Mouse (Mus musculus) liver, embryonic 14.5 days (tissue): ENCODE data around the gene Dip2a. TPM values are rescaled to one million over a fixed set of nuclear protein-coding genes. Genes with fewer than 3 reads are reported as not detected.

Experiments
- ATAC-seq: fragments of 200-750 bp; cut with Nextera tagmentation; 2 replicates; pipeline ENCODE4 v1.8.0; 2017; ENCODE audit warnings: moderate number of reproducible peaks, mild to moderate bottlenecking, moderate library complexity; ENCODE audit not compliant: insufficient read depth
- DNase-seq, 3 experiments: peaks; one replicate each; pipeline ENCODE4 v3.0.0-alpha.2; 2012 to 2013; ENCODE audit warnings: low read depth in 3 of 3, low spot score in 3 of 3
- H3K27ac ChIP-seq: fragments of 300-500 bp; sonication (generic); 2 replicates; pipeline ENCODE4 v1.5.1; 2014; ENCODE audit warnings: moderate library complexity, mild to moderate bottlenecking, control low read depth, inconsistent platforms
- H3K27me3 ChIP-seq: fragments of 300-500 bp; sonication (generic); 2 replicates; pipeline ENCODE4 v1.6.1; 2014; ENCODE audit warnings: mild to moderate bottlenecking, low read length, moderate library complexity; ENCODE audit not compliant: control insufficient read depth, insufficient read depth
- H3K36me3 ChIP-seq: fragments of 300-500 bp; sonication (generic); replicated peaks from 2 replicates; pipeline ENCODE4 v1.6.1; 2014; ENCODE audit warnings: low read depth; ENCODE audit not compliant: control insufficient read depth, insufficient read depth
- H3K4me1 ChIP-seq, 2 experiments: fragments of 200-500 bp in 1 of 2; fragments of 300-500 bp in 1 of 2; sonication (generic) in 1 of 2; replicated peaks; 2 replicates each; pipeline ENCODE4 v1.6.1; 2012 to 2014; ENCODE audit warnings: antibody characterized with exemption in 1 of 2, inconsistent platforms in 1 of 2, low read length in 1 of 2; ENCODE audit not compliant: control insufficient read depth in 2 of 2, insufficient read depth in 2 of 2
- H3K4me2 ChIP-seq: fragments of 300-500 bp; sonication (generic); 2 replicates; pipeline ENCODE4 v1.6.1; 2014; ENCODE audit warnings: low read depth, mild to moderate bottlenecking, control low read depth, moderate library complexity
- H3K4me3 ChIP-seq, 2 experiments: fragments of 200-500 bp in 1 of 2; fragments of 300-500 bp in 1 of 2; sonication (generic) in 1 of 2; 2 replicates each; pipeline ENCODE4 v1.5.1; 2012 to 2014; ENCODE audit warnings: low read depth in 2 of 2, low read length in 2 of 2, mild to moderate bottlenecking in 2 of 2, control low read depth in 1 of 2, inconsistent platforms in 1 of 2, moderate library complexity in 1 of 2; ENCODE audit not compliant: insufficient read depth in 1 of 2
- H3K9ac ChIP-seq: fragments of 300-500 bp; sonication (generic); replicated peaks from 2 replicates; pipeline ENCODE4 v1.6.1; 2014; ENCODE audit warnings: mild to moderate bottlenecking, control low read depth, moderate library complexity
- H3K9me3 ChIP-seq: fragments of 300-500 bp; sonication (generic); 2 replicates; pipeline ENCODE4 v1.6.1; 2016; ENCODE audit warnings: low read length, mixed read lengths; ENCODE audit not compliant: control insufficient read depth
- CTCF ChIP-seq: IDR thresholded peaks from 2 replicates; pipeline ENCODE4 v1.5.1; 2016; ENCODE audit warnings: antibody characterized with exemption, low read depth, control low read depth
- EP300 ChIP-seq: IDR thresholded peaks from 2 replicates; pipeline ENCODE4 v1.6.1; 2016; ENCODE audit warnings: antibody characterized with exemption, low read depth
- WGBS: fragments of 180-500 bp; shearing (Covaris S2); extraction: QIAGEN DNeasy Blood & Tissue Kit; methylation state at CpG from one replicate; pipeline ENCODE4 v1.1.7; 2014; ENCODE audit not compliant: insufficient replicate concordance; 5-methylcytosine and 5-hydroxymethylcytosine counted together
- polyA plus RNA-seq, 2 experiments: library from polyadenylated mRNA; depleted of rRNA in 1 of 2; stranded (reverse) in 1 of 2; unstranded in 1 of 2; fragments of >200 nt; fragmentation: Nextera tagmentation in 1 of 2; extraction: Ambion mirVana in 1 of 2; gene quantifications; 2 replicates each; pipeline versions ENCODE4 v1.2.1 to v1.2.3; 2012 to 2014

Gene Dip2a
- polyA plus RNA-seq, 2 experiments: 0.62 to 1.8 TPM

GRCm38 (mm10) chr10:76245106-76245505, 100.0 kb downstream of the Dip2a start:
- no peak overlapping the region for H3K9ac ChIP-seq
- no peak overlapping the region for H3K27ac ChIP-seq
- no peaks in the 10 kb centered on the region for H3K36me3 ChIP-seq
- 57% methylated on average over 2 of the region's 2 CpGs for WGBS
- H3K4me3 ChIP-seq: no peak overlapping the region
- H3K4me1 ChIP-seq: no peaks in the 10 kb centered on the region
- ATAC-seq (no peak), DNase-seq (no peak)
- no peaks in the 10 kb centered on the region for H3K9me3 ChIP-seq
- no peaks in the 10 kb centered on the region for H3K27me3 ChIP-seq
- no peak overlapping the region for H3K4me2 ChIP-seq
- no peak for TF ChIP-seq CTCF
- no peak for TF ChIP-seq EP300

GRCm38 (mm10) chr10:76239401-76239800, 105.7 kb downstream of the Dip2a start:
- H3K4me1 ChIP-seq: peaks cover 3% of the 10 kb centered on the region in 2 experiments; a peak in 1 of 4 replicates
- no peak overlapping the region for H3K4me2 ChIP-seq
- TF ChIP-seq CTCF (no peak), EP300 (no peak)
- H3K9me3 ChIP-seq: no peaks in the 10 kb centered on the region
- no peaks in the 10 kb centered on the region for H3K36me3 ChIP-seq
- no peak overlapping the region for H3K27ac ChIP-seq
- H3K4me3 ChIP-seq: no peak overlapping the region
- no peak overlapping the region for H3K9ac ChIP-seq
- ATAC-seq (no peak), DNase-seq (no peak)
- 53% methylated on average over 4 of the region's 4 CpGs for WGBS
- no peaks in the 10 kb centered on the region for H3K27me3 ChIP-seq

- no peaks in the 10 kb centered on the region for H3K36me3 ChIP-seq
- peak within 1 kb of the TSS; percentile 27; the same call in 1 of the 2 replicates for H3K27ac ChIP-seq
- peak within 1 kb of the TSS; percentile 97 for H3K4me2 ChIP-seq
- WGBS: under 1% methylated on average over 47 of the region's 47 CpGs
- ATAC-seq: peak; percentile 99
- DNase-seq: peak; percentile 80 to 86 (median 80)
- H3K4me3 ChIP-seq: peak within 1 kb of the TSS; percentile 70 to 86
- H3K27me3 ChIP-seq: no peaks in the 10 kb centered on the region
- peak within 1 kb of the TSS; percentile 63 for H3K9ac ChIP-seq
- H3K9me3 ChIP-seq: no peaks in the 10 kb centered on the region
- TF ChIP-seq EP300 (no peak), CTCF (peak; percentile 58)
- H3K4me1 ChIP-seq: peaks cover 3% of the 10 kb centered on the region in 2 experiments; a peak in 1 of 4 replicates
Observed at GRCm38 (mm10) chr10:76237341-76238225, 107.5 kb downstream of the Dip2a start, which contains the start of gene Prmt2. Gene Prmt2 (minus strand): TSS chr10:76237865.

GRCm38 (mm10) chr10:76229627-76230026, 115.5 kb downstream of the Dip2a start:
- H3K27me3 ChIP-seq: no peaks in the 10 kb centered on the region
- no peak for ATAC-seq
- no peak for DNase-seq
- H3K27ac ChIP-seq: no peak overlapping the region
- no peak overlapping the region for H3K4me2 ChIP-seq
- no peak overlapping the region for H3K4me3 ChIP-seq
- no peaks in the 10 kb centered on the region for H3K4me1 ChIP-seq
- TF ChIP-seq CTCF (peak; percentile 37), EP300 (no peak)
- H3K9me3 ChIP-seq: no peaks in the 10 kb centered on the region
- no peaks in the 10 kb centered on the region for H3K36me3 ChIP-seq
- no peak overlapping the region for H3K9ac ChIP-seq
- 31% methylated on average over 1 of the region's 1 CpGs for WGBS

- TF ChIP-seq CTCF (no peak), EP300 (no peak)
- H3K27ac ChIP-seq: no peak overlapping the region
- no peak overlapping the region for H3K9ac ChIP-seq
- no peak overlapping the region for H3K4me2 ChIP-seq
- ATAC-seq (no peak), DNase-seq (no peak)
- no peak overlapping the region for H3K4me3 ChIP-seq
- 78% methylated on average over 11 of the region's 11 CpGs for WGBS
- H3K9me3 ChIP-seq: no peaks in the 10 kb centered on the region
- no peaks in the 10 kb centered on the region for H3K36me3 ChIP-seq
- H3K4me1 ChIP-seq: no peaks in the 10 kb centered on the region
- H3K27me3 ChIP-seq: no peaks in the 10 kb centered on the region
Observed at GRCm38 (mm10) chr10:76225944-76226343, 119.1 kb downstream of the Dip2a start.
